Mouse (Mus musculus): Measurements from ENCODE around the gene Vmn2r7. TPM values are rescaled to one million over a fixed set of nuclear protein-coding genes. Genes with fewer than 3 reads are reported as not detected.
"Not testable (repeated sequence)": the region's sequence is repeated elsewhere in the genome, so short reads cannot be mapped to it uniquely, and the experiment has no call there.

Gene Vmn2r7
- not detected in 2 replicates for polyA plus RNA-seq (2015; fragmentation: Nextera tagmentation; extraction: Ambion mirVana)

DNA sequence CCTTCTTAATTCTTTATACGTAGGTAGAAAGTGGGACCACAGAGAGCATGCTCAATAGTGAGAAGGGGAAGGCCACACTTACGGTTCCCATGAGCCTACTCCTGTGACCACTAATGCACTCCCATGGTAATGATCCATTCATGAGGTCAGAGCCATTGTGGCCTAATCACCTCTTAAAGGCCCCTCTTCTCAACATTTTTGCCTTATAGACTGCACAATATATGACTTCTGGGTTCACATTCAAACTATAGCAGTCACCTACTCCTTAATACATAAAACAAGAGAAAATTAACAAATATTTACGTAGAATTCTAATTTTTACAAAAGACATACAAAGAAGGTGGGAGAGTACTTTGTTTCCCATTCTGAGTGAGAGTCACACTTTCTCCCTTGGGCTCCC is at the start of gene Vmn2r7:
Gene Vmn2r7, minus strand, starts transcription at position 101 of the 400 bp plus-strand sequence.
- H3K9me3 ChIP-seq; H3K9ac ChIP-seq; H3K4me1 ChIP-seq; H3K4me2 ChIP-seq (replicated peaks); H3K27me3 ChIP-seq; H3K4me3 ChIP-seq; ATAC-seq (ENCODE audit: low FRiP score, low read depth); H3K36me3 ChIP-seq; H3K27ac ChIP-seq: not testable (repeated sequence)
- WGBS = 85% methylated on average over 3 of the region's 3 CpGs

DNA sequence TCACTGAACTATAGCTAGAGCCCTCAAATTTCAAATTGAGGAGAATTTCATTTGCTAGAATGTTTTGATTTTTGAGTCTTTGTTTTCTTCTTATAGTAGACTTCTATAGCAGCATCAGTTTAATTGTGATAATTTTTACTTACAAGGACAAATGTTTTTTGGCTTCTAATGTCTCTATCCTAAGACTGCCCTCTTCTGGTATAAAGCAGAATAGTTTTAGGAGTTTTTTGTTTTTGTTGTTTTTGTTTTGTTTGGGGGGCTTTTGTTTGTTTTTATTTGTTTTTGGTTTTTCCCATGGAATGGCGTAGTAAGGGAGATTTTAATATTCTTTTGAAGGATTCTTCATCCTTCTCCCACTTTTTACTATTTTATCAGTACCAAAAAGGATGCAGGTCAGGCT is 45.2 kb upstream of the Vmn2r7 start:
- Histone ChIP-seq H3K27ac (no peak overlapping the region), H3K4me2 (replicated peaks) (no peak overlapping the region), H3K27me3 (no peaks in the 10 kb centered on the region), H3K9ac (no peak overlapping the region), H3K9me3 (no peaks in the 10 kb centered on the region), H3K36me3 (no peaks in the 10 kb centered on the region), H3K4me3 (no peak overlapping the region), H3K4me1 (no peaks in the 10 kb centered on the region)
- 54% methylated on average over 1 of the region's 1 CpGs for WGBS
- ATAC-seq (ENCODE audit: low FRiP score, low read depth) = no peak

DNA sequence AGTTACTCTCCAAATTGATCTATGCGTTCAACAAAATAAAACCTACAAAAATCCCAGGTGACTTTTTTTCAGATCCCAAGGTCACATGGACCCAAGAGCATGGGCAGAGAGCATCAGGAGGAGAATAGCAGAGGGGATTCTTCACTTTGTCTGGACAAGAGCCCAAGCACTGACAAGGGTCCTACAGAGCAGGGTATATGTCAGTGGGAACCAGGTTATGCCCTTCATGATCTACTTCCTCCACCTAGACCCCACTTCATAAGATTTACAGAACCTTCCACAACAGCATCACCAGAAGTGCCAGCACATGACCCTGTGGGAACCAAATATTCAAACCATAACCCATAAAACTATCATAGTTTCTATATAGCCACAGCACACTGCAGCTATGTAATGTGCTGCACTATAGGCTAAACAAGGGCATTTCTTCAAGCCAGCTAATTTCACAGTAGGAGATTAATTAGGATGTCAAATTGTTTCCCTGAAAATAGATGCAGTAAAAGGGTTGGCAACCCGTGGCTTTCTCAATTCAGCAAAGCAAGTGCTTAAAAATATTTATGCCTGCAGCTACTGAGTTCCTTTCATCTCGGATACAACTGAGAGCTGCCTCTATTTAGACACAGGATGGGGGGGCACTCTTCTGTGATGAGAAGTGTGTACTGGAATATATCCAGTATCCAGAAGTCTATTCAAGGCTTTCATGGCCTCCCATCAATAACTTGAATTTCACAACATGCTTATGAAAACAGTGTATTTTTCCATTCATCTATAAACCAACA is 33.8 kb upstream of the Vmn2r7 start:
- WGBS = 39% methylated on average over 3 of the region's 3 CpGs
- Histone ChIP-seq H3K4me1 (no peaks in the 10 kb centered on the region), H3K4me3 (no peak overlapping the region), H3K27me3 (no peaks in the 10 kb centered on the region), H3K9ac (no peak overlapping the region), H3K4me2 (replicated peaks) (no peak overlapping the region), H3K36me3 (no peaks in the 10 kb centered on the region), H3K9me3 (no peaks in the 10 kb centered on the region), H3K27ac (no peak overlapping the region)
- ATAC-seq (ENCODE audit: low FRiP score, low read depth) = no peak

DNA sequence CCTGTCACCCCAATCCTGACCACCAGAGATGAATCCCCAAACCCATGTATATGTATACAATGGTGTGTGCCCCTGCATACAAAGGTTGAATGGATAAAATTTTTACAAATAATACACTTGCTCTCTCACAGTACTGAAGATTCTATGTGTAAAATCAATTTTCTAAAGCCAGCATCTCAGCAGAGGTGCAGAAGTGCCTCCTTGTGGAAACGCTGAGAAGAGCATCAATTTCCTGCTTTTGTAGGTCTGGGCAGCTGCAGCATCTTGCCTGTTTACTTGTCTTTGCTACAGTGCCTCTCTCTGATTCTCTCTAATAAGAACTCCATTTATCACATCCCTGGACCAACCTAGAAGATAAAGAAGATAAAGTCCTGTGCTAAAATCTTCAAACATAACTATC is 32.1 kb upstream of the Vmn2r7 start:
- Histone ChIP-seq H3K27ac (no peak overlapping the region), H3K4me3 (no peak overlapping the region), H3K36me3 (no peaks in the 10 kb centered on the region), H3K9me3 (no peaks in the 10 kb centered on the region), H3K27me3 (no peaks in the 10 kb centered on the region), H3K4me2 (replicated peaks) (no peak overlapping the region), H3K9ac (no peak overlapping the region), H3K4me1 (no peaks in the 10 kb centered on the region)
- ATAC-seq (ENCODE audit: low FRiP score, low read depth) = no peak
- WGBS = 44% methylated on average over 1 of the region's 1 CpGs

DNA sequence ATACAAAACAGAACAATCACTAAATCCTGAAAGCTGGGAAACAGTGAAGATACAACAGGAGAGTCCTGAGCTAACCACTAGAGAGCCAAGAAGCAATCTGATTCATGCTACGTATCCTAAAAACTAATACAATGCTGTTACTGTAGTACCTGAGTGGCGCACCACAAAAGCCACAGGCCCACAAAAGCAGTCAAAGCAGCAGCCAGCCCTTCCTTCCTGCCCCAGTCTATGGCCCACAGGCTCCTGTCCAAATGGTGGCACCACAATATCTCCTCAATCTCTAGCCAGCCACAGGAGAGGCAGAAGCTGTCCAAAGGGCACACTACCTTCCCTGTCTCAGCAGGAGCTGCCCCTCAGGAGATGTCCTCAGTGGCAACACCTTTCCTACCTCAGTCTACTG is 1.7 kb downstream of the Vmn2r7 start:
- WGBS = 87% methylated on average over 2 of the region's 2 CpGs
- no peaks in the 10 kb centered on the region for H3K9me3 ChIP-seq
- ATAC-seq (ENCODE audit: low FRiP score, low read depth) = no peak
- no peak overlapping the region for H3K9ac ChIP-seq
- H3K36me3 ChIP-seq = no peaks in the 10 kb centered on the region
- H3K27me3 ChIP-seq = no peaks in the 10 kb centered on the region
- no peak overlapping the region for H3K27ac ChIP-seq
- H3K4me3 ChIP-seq = no peak overlapping the region
- no peak overlapping the region for H3K4me2 ChIP-seq (replicated peaks)
- H3K4me1 ChIP-seq = no peaks in the 10 kb centered on the region

DNA sequence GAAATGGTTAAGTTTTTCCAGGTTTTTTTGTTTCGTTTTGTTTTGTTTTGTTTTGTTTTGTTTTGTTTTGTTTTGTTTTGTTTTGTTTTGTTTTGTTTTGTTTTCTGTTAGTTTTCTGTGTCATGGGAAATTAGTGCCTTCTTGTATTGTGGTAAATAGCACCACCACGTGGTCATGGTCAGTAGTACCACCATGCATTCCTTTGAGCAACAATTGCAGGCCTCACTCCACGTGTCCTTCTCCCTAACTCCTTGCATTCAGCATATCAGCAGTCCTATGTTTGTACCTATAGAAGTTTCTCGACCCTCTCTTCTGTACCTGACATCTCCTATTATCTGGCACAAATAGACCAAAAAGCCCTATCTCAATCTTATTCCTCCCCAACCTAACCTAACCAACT is 2.3 kb downstream of the Vmn2r7 start:
- Histone ChIP-seq H3K27ac (no peak overlapping the region), H3K9ac (no peak overlapping the region), H3K36me3 (no peaks in the 10 kb centered on the region), H3K4me1 (no peaks in the 10 kb centered on the region), H3K27me3 (no peaks in the 10 kb centered on the region), H3K9me3 (no peaks in the 10 kb centered on the region), H3K4me3 (no peak overlapping the region), H3K4me2 (replicated peaks) (no peak overlapping the region)
- no peak for ATAC-seq (ENCODE audit: low FRiP score, low read depth)
- WGBS = 15% methylated on average over 4 of the region's 4 CpGs

DNA sequence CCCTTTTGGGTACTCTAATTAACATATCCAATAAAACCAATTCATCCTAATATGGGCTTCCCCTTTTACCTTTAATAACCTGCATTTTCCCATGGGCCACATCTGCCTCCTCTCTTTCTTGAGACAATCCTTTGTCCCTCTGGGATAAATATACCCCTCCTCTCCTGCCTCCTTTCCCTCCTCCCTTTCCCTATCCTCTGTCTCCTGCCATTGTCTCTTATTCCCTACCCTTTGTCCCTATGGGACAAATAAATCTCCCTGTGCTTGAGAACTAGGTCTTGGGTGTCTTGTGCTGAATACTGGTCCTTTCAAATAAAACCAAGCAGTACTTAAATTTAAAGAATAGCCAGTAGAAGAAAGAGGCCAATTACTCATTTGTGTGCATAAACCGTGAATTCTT is 13.4 kb downstream of the Vmn2r7 start:
- no peak for ATAC-seq (ENCODE audit: low FRiP score, low read depth)
- no peaks in the 10 kb centered on the region for H3K9me3 ChIP-seq
- 82% methylated on average over 1 of the region's 1 CpGs for WGBS
- no peak overlapping the region for H3K4me2 ChIP-seq (replicated peaks)
- no peak overlapping the region for H3K4me3 ChIP-seq
- no peak overlapping the region for H3K9ac ChIP-seq
- no peaks in the 10 kb centered on the region for H3K4me1 ChIP-seq
- H3K27me3 ChIP-seq = no peaks in the 10 kb centered on the region
- H3K36me3 ChIP-seq = no peaks in the 10 kb centered on the region
- H3K27ac ChIP-seq = no peak overlapping the region

DNA sequence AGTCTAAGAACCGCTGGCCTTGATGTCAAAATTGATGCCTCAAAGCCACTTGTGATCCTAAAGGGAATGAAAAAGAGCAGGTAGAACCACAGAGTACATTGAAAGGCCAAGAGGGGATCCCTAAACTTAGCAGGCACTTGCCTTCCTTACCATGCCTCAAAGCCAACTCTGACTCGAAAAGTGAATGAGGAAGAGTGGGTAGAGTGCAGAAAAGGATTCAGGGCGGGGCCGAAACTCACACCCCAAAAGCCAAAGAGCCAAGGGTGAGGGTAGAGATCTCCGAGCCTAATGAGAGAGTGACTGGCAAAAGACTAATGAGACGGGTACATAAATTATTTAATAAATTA is 53.3 kb downstream of the Vmn2r7 start:
- Histone ChIP-seq H3K4me1 (no peaks in the 10 kb centered on the region), H3K4me3 (no peak overlapping the region), H3K9ac (no peak overlapping the region), H3K36me3 (no peaks in the 10 kb centered on the region), H3K4me2 (replicated peaks) (no peak overlapping the region), H3K27me3 (0 out of 2 replicates have a peak, but pooled peaks cover 9% of the 10 kb centered on the region), H3K9me3 (no peaks in the 10 kb centered on the region), H3K27ac (no peak overlapping the region)
- ATAC-seq (ENCODE audit: low FRiP score, low read depth) = no peak
- 44% methylated on average over 6 of the region's 6 CpGs for WGBS

DNA sequence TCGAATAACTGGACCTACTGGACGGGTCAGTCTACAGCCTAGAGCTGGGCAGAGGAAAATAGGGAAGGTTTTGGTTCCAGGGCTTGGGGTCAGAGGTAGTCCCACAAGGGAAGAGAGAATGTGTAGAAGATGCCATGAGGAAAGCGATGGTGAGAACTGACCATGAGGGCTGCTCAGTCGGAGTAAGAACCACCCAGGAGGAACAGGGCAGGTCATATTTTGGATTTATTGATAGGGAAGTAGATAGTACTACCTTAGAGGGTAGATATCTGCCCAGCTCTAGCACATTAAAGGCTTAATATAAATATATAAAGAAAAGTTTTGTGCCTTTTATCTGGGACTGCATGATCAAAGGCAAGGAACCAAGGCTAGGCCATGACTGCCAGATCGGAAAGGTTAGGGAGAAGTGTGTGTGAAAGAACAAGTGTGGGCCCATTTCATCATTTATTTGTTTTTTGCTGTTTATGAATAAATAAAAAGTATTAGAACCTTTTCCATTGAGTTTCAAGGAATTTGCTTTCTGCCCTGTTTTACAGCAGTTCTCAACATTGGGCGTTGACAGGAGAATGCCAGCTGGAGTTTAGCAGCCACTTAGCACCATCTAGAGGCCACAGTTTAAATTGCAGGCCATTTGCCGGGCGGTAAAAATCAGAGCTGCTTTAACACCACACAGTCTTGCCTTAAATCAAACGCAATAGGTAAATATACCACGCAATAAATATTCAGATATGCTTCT is 53.9 kb downstream of the Vmn2r7 start:
- Histone ChIP-seq H3K4me1 (no peaks in the 10 kb centered on the region), H3K27me3 (0 out of 2 replicates have a peak, but pooled peaks cover 9% of the 10 kb centered on the region), H3K27ac (no peak overlapping the region), H3K4me3 (no peak overlapping the region), H3K9me3 (no peaks in the 10 kb centered on the region), H3K9ac (no peak overlapping the region), H3K36me3 (no peaks in the 10 kb centered on the region), H3K4me2 (replicated peaks) (no peak overlapping the region)
- WGBS = 52% methylated on average over 10 of the region's 10 CpGs
- ATAC-seq (ENCODE audit: low FRiP score, low read depth) = peak; percentile 61; the same call in 1 of the 2 replicates

DNA sequence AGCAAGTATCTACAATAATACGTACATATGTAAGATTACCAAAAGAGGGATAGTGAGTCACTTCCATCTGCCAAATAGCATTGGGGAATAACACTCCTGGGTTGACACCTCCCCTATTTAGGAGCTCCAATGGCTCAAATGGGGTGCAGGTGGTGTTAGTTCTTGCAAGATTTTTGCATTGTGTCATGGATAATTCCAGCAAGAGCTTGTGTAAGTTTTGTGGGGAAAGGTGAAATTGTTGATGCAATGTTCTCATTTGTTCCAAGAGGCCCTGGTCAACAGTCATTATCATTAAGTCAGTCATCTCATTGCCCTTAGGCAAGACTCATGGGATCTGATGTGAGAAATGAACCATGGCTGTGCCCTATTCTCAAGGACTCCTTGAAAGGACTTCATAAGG is 61.7 kb downstream of the Vmn2r7 start:
- Histone ChIP-seq H3K9me3 (no peaks in the 10 kb centered on the region), H3K4me1 (no peaks in the 10 kb centered on the region), H3K27me3 (no peaks in the 10 kb centered on the region), H3K9ac (no peak overlapping the region), H3K4me2 (replicated peaks) (no peak overlapping the region), H3K36me3 (no peaks in the 10 kb centered on the region), H3K27ac (no peak overlapping the region), H3K4me3 (no peak overlapping the region)
- WGBS = 92% methylated on average over 1 of the region's 1 CpGs
- ATAC-seq (ENCODE audit: low FRiP score, low read depth) = no peak

DNA sequence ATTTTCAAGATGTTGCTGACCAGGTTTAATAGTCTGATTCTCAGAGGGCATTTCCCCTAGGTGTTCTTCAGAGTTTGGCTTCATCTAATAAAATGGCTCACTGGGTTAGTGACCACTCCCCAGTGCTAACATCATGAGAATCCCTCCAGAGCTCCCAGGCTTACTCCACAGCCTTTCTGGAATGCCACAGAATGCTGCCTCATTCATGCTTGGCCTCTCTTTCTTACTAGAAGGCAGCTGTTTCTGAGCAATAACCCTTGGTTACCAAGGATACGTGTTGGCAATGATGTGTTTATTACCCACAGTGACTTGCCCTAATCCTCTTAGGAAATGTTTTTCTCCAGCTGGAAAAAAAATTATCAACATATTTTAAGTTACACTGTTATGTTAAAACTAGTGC is 72.4 kb downstream of the Vmn2r7 start:
- no peaks in the 10 kb centered on the region for H3K27me3 ChIP-seq
- no peak overlapping the region for H3K9ac ChIP-seq
- peaks cover 6% of the 10 kb centered on the region; the same call in 1 of the 2 replicates for H3K4me1 ChIP-seq
- H3K27ac ChIP-seq = no peak overlapping the region
- H3K4me3 ChIP-seq = no peak overlapping the region
- peak; percentile 69; the same call in 1 of the 2 replicates for ATAC-seq (ENCODE audit: low FRiP score, low read depth)
- H3K9me3 ChIP-seq = no peaks in the 10 kb centered on the region
- WGBS = 33% methylated on average over 1 of the region's 1 CpGs
- H3K4me2 ChIP-seq (replicated peaks) = no peak overlapping the region
- H3K36me3 ChIP-seq = no peaks in the 10 kb centered on the region

DNA sequence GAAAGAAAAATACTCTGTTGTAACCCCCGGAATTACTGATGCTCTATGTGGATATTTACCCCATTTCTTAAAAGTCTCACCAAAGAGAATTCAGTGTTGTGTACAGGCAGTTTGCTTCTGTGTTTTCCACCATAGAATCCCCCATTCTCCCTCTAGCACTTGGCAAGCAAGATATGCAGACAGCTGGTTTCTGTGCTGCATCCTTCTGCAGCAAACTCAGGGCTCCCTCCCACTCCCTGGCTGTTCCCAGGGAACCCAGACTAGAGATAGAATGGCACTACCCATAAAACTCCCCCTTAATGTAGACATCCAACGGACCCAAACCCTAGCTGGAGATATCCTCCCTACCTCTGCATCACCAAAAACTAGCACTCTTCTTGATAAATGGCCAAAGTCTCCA is 88.4 kb downstream of the Vmn2r7 start:
- ATAC-seq (ENCODE audit: low FRiP score, low read depth) = no peak
- H3K27ac ChIP-seq = no peak overlapping the region
- H3K9ac ChIP-seq = no peak overlapping the region
- H3K4me3 ChIP-seq = no peak overlapping the region
- H3K36me3 ChIP-seq = no peaks in the 10 kb centered on the region
- H3K27me3 ChIP-seq = no peaks in the 10 kb centered on the region
- 73% methylated on average over 2 of the region's 2 CpGs for WGBS
- no peaks in the 10 kb centered on the region for H3K4me1 ChIP-seq
- 0 out of 2 replicates have a peak, but pooled peaks cover 6% of the 10 kb centered on the region for H3K9me3 ChIP-seq
- H3K4me2 ChIP-seq (replicated peaks) = no peak overlapping the region
